Mouse (Mus musculus): ENCODE results near the gene Nolc1. TPM values are rescaled to one million over a fixed set of nuclear protein-coding genes. Genes with fewer than 3 reads are reported as not detected.

The Nolc1 gene
- total RNA-seq, 2 experiments from 2014 or later: 14.4 to 19.8 TPM

GRCm38 (mm10) chr19:46041933-46042475 is 33.7 kb upstream of the Nolc1 start:
- DNase-seq: peak; percentile 80 to 81
- intact Hi-C loops (cut with DNase I): no loop called here

DNA sequence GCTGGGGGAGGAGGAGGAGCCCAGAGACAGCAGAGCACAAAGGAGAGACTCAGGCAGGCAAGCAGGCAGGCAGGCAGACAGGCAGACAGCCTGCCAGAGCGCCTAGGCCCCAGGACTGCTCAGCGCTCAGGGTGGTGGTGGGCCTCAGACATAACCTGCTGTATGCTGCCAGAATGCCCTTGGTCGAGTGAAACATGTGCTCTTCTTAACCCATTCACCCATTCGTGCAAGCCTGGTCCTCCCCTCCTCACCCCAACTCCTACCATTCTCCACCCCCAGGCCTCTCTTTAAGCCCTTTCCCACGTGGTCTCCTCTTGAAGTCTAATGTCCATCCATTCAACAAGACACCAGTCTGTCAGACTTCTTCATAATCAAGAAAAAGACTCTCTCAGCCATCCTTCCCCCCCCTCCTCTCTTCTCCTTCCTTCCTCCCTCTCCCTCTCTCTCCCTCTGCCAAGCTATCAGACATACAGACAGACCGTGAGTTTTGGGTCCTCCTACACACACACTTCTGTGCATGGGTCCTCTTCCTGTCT is 33.1 kb upstream of the Nolc1 start:
- intact Hi-C loops (cut with DNase I): no loop called here
- DNase-seq: peak in 1 of 2 experiments; percentile 24

DNA sequence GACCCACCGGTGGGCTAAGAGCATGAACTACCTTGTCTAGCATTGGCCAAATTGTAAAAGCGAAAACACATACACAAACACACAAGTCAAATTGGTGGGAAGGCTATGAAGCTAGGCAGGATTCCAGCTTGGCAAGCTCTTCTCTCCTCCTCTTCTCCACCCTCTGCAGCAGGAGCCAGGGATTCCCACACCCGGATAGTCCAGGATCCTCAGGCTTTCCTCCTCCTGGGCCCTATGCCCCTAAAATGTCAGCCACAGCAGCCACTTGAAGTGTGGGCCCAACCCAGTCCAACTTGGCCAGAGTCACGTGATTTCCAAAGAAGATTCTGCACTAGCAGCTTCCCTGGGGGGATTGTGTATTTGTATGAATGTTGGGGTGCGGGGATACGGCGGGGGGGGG is 32.3 kb upstream of the Nolc1 start:
- peak in 1 of 2 experiments; percentile 28 for DNase-seq
- intact Hi-C loops (cut with DNase I): no loop called here

GRCm38 (mm10) chr19:46044271-46044992 is 31.2 kb upstream of the Nolc1 start, which contains the start of gene Pprc1:
TSS of gene Pprc1 (plus strand) at chr19:46044886.
- peak; percentile 51 to 61 for DNase-seq
- intact Hi-C loops (cut with DNase I): loop anchor here (2.0 kb wide), 1 partner anchor 40 kb away; no protein-coding TSS in a partner anchor

GRCm38 (mm10) chr19:46044993-46045695 is 30.5 kb upstream of the Nolc1 start, which contains the start of gene Ldb1:
TSS of gene Ldb1 (minus strand) at chr19:46045214.
- DNase-seq: peak; percentile 86 to 90
- intact Hi-C loops (cut with DNase I): loop anchor here (2.0 kb wide), 1 partner anchor 40 kb away; no protein-coding TSS in a partner anchor

- peak in 1 of 2 experiments; percentile 67 for DNase-seq
- intact Hi-C loops (cut with DNase I): loop anchor here (2.0 kb wide), 1 partner anchor 41 kb away; no protein-coding TSS in a partner anchor
Measured at GRCm38 (mm10) chr19:46045696-46046311, 29.9 kb upstream of the Nolc1 start.

GRCm38 (mm10) chr19:46046621-46047025 is 29.0 kb upstream of the Nolc1 start:
- no peak for DNase-seq
- intact Hi-C loops (cut with DNase I): no loop called here

GRCm38 (mm10) chr19:46047426-46047825 is 28.2 kb upstream of the Nolc1 start:
- intact Hi-C loops (cut with DNase I): no loop called here
- DNase-seq: no peak

DNA sequence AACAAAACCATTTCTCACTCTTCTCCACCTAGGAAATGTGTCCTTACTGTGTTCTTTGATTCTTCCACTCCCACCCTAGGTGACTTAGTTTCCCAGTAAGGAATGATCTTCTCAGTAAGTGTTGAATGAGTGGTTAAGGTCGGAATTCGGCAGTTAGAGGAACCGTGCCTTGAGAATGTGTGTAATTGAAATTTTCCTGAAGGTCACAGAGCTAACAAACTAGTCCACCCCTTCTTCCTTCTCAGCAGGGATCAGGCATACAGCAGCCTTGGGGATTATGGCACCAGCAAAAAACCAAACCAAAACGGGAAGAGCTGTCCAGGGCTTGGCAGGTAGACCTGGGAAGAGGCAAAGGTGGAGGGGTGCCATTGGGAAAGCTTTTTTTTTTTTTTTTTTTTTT is 26.5 kb upstream of the Nolc1 start:
- intact Hi-C loops (cut with DNase I): no loop called here
- DNase-seq: no peak

- DNase-seq: no peak
- intact Hi-C loops (cut with DNase I): no loop called here
Measured at GRCm38 (mm10) chr19:46050462-46050861, 25.2 kb upstream of the Nolc1 start.

GRCm38 (mm10) chr19:46055752-46056387 is 19.8 kb upstream of the Nolc1 start:
- intact Hi-C loops (cut with DNase I): no loop called here
- no peak for DNase-seq

DNA sequence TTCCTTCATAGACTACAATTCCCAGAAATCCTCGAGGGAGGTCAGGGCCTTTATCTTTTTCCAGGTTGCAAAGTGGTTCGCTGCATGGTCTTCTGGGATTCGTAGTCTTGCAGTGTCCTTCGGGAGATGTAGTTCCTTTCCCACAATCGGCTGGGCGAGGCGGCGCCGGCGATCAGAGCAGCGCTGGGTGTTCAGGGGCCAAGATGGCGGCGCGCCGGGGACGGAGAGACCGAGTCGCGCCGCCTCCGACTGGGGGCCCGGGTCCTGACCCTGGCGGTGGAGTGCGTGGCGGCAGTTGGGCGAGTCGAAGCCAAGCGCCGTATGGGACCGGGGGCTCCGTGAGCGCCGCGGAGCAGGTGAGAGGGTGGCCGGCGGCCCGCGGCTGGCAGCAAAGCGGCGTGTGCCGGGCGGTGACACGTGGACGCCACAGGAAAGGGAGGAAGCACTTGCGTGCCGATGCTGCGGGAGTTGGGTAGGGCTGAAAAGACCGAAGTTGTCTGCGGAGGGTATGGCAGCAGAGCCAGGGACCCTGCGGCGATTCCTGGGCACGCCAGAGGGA is 19.2 kb upstream of the Nolc1 start:
- DNase-seq: peak; percentile 86 to 91
- intact Hi-C loops (cut with DNase I): no loop called here

DNA sequence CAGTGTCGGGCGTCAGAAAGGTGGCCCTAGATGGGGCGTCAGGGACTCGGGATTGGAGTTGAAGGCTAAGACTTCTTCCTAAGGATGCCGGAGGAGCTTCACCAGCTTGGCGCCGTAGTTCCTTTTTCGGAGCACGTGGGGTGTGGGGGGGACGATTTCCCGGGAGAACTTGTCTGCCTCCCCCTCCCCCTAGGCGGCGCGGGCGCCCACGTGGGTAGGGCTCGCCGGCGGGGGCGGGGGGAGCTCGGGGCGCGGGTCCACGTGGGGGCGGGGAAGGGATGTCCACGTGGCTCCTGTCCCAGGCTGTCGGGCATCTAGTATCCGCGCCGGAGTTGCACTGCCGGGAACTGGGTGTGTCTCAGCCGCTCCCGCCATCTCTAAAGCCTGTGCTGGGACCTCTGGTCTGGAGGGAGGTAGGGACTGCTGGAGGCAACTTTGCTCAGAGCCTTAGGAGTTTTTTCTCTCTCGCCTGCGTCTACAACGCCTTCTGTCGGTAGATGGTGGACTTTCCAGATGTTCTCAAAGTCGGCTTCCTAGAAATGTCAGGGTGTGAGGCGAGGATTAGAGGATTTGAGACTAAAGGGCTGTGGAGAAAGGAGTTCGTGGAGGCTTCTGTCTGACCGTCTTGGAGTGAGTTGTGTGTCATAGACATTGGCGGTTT is 18.6 kb upstream of the Nolc1 start:
- intact Hi-C loops (cut with DNase I): loop anchor here (1.0 kb wide), 1 partner anchor 18 kb away; the partner anchor contains the start of gene Nolc1
- DNase-seq: peak; percentile 74 to 82

- no peak for DNase-seq
- intact Hi-C loops (cut with DNase I): no loop called here
Measured at GRCm38 (mm10) chr19:46058466-46058865, 17.2 kb upstream of the Nolc1 start.

DNA sequence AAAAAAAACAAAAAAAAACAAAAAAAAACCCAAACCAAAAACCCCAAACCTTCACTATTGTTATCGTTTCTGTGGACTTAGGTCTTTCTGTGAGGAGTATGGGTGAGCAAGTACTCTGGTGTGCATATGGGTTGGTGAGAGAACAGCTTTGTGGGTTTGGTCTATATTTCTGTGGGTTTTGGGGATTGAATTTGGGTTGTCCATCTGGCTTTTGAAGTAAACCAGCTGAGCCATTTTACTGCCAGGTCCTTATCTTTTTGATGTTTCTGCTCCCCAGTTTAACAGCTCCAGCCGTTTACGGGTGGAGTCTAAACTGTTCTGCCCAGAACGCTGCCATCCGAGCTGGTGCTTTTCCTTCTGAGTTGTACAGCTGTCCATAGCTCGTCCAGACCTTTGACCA is 14.8 kb upstream of the Nolc1 start:
- no peak for DNase-seq
- intact Hi-C loops (cut with DNase I): no loop called here

GRCm38 (mm10) chr19:46068054-46068453 is 7.6 kb upstream of the Nolc1 start:
- DNase-seq: no peak
- intact Hi-C loops (cut with DNase I): no loop called here

DNA sequence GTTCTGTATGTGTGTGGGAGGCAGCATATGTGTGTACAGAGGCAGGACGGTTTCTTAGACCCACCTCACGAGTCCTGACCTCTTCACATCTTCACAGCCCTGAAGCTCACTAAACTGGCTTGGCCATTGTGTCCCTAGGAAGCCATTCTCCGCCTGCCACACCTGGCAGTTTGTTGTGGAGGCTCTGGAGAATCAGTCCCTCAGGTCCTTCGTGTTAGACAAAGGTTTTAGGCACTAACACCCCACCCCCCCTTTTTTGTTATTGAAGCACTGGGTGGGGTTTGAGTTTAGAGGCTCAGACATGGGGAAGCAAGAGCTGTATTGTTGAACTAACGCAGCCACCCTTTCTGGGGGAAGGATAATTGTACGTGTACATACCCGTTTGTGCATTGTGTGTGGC is 2.4 kb upstream of the Nolc1 start:
- intact Hi-C loops (cut with DNase I): no loop called here
- DNase-seq: no peak

DNA sequence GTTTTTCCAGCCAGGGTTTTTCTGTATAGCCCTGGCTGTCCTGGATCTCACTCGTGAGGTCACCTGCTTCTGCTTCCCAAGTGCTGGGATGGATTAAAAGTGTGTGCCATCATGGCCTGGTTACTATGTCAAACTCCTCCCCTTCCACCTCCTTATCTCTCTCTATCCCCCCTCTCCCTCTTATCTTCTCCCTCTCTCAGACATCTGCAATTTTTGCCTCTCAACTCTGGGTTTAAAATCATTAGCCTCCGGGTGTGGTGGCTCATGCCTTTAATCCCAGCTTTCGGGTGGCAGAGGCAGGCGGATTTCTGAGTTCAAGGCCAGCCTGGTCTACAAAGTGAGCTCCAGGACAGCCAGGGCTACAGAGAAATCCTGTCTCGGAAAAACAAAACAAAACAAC is 1.4 kb upstream of the Nolc1 start:
- no peak for DNase-seq
- intact Hi-C loops (cut with DNase I): no loop called here

GRCm38 (mm10) chr19:46078535-46078934 is 2.9 kb downstream of the Nolc1 start:
- DNase-seq: no peak
- intact Hi-C loops (cut with DNase I): loop anchor here (2.0 kb wide), 1 partner anchor 250 kb away; the partner anchor contains the start of gene Fbxl15
